ENCODE assay signal across 7 mouse cellular contexts in the genomic region with DNA sequence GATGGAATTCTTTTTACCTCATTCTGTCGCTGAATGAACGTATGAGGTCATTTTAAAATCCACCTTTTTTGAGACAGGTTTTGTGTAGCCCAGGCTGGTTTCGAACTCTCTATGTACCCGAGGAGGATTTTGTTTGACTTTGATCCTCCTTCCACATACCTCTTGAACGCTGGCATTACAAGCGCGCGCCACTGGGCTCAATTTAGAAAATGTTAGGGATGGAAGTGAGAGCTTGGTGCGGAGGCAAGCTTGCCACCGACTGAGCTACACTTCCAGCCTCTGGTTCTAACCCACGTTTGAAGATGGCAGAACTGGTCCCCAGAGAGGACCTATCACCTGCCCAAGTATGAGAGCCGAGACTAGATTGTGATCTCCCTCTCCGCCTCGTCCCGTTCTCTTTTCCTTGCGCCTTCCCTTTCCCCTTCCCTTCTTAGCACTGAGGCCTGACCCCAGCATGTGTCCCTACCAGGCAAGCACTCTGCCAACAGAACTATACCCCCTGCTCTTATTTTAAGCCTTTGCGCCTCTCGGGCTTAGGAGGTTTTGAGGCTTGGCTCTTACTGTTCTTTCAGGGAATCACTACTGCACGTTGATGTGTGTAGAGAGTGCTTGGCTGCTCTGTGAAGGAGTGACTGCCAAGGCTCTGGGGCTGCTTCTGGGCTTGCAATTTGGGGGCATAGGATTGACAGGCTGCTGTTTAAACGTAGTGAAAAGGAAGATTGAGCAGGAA. TPM values are rescaled to one million over a fixed set of nuclear protein-coding genes. Genes with fewer than 3 reads are reported as not detected.
DNase-seq lines count a peak whose midpoint lies in the region; ATAC-seq lines count a peak whose summit lies in the region.

No protein-coding gene starts in this region.

- peaks cover 6% of the 10 kb centered on the region for H3K9me3 ChIP-seq in megakaryocyte, embryonic 14.5 days
- H3K9me3 ChIP-seq in embryonic facial prominence, embryonic 12.5 days: no peaks in the 10 kb centered on the region
- H3K9me3 ChIP-seq in heart, embryonic 12.5 days (replicated peaks): no peaks in the 10 kb centered on the region
- no peaks in the 10 kb centered on the region for H3K9me3 ChIP-seq in midbrain, embryonic 16.5 days (replicated peaks; ENCODE audit: control insufficient read depth, low read length, poor library complexity, severe bottlenecking)

- H3K4me1 ChIP-seq in megakaryocyte, embryonic 14.5 days: peaks cover 19% of the 10 kb centered on the region
- peaks cover 4% of the 10 kb centered on the region; the same call in 1 of the 2 replicates for H3K4me1 ChIP-seq in embryonic facial prominence, embryonic 12.5 days
- H3K4me1 ChIP-seq in heart, embryonic 12.5 days (replicated peaks): peaks cover 7% of the 10 kb centered on the region
- H3K4me1 ChIP-seq in midbrain, embryonic 16.5 days (ENCODE audit: control insufficient read depth, insufficient read depth, low read length): peaks cover 7% of the 10 kb centered on the region

- H3K4me3 ChIP-seq in megakaryocyte, embryonic 14.5 days (replicated peaks): peak overlapping the region; percentile 98
- H3K4me3 ChIP-seq in embryonic facial prominence, embryonic 12.5 days: peak overlapping the region; percentile 68
- peak overlapping the region; percentile 75 for H3K4me3 ChIP-seq in heart, embryonic 12.5 days
- H3K4me3 ChIP-seq in midbrain, embryonic 16.5 days (ENCODE audit: low read depth, low read length): peak overlapping the region; percentile 51

- WGBS in embryonic facial prominence, embryonic 12.5 days: 33% methylated on average over 20 of the region's 20 CpGs
- 22% methylated on average over 20 of the region's 20 CpGs for WGBS in heart, embryonic 12.5 days
- WGBS in midbrain, embryonic 16.5 days: 24% methylated on average over 20 of the region's 20 CpGs

- peaks cover 6% of the 10 kb centered on the region for H3K36me3 ChIP-seq in megakaryocyte, embryonic 14.5 days (replicated peaks; ENCODE audit: low read length)
- H3K36me3 ChIP-seq in embryonic facial prominence, embryonic 12.5 days: no peaks in the 10 kb centered on the region
- H3K36me3 ChIP-seq in heart, embryonic 12.5 days: no peaks in the 10 kb centered on the region
- H3K36me3 ChIP-seq in midbrain, embryonic 16.5 days (ENCODE audit: control insufficient read depth, insufficient read depth, low read length): no peaks in the 10 kb centered on the region

- no peaks in the 10 kb centered on the region for H3K27me3 ChIP-seq in megakaryocyte, embryonic 14.5 days (replicated peaks)
- no peaks in the 10 kb centered on the region for H3K27me3 ChIP-seq in embryonic facial prominence, embryonic 12.5 days
- H3K27me3 ChIP-seq in heart, embryonic 12.5 days (replicated peaks): no peaks in the 10 kb centered on the region
- H3K27me3 ChIP-seq in midbrain, embryonic 16.5 days (ENCODE audit: control insufficient read depth, insufficient read depth, low read depth, low read length): no peaks in the 10 kb centered on the region

- peak; percentile 15 for DNase-seq in left cerebral cortex, postnatal 4 days
- no peak for DNase-seq in adrenal gland, postnatal 14 days

- no peak for ATAC-seq in megakaryocyte, adult 5-6 weeks (ENCODE audit: poor library complexity, severe bottlenecking)
- 0 out of 2 replicates have a peak, but pooled peaks have one; percentile 32 for ATAC-seq in embryonic facial prominence, embryonic 12.5 days (ENCODE audit: insufficient number of reproducible peaks, insufficient read depth, low FRiP score, low TSS enrichment)
- ATAC-seq in heart, embryonic 12.5 days (ENCODE audit: insufficient number of reproducible peaks, low FRiP score): peak; percentile 26; the same call in 1 of the 2 replicates
- ATAC-seq in midbrain, embryonic 16.5 days: peak; percentile 70

- H3K9ac ChIP-seq in embryonic facial prominence, embryonic 12.5 days: peak overlapping the region; percentile 73
- H3K9ac ChIP-seq in heart, embryonic 12.5 days: peak overlapping the region; percentile 82
- peak overlapping the region; percentile 68 for H3K9ac ChIP-seq in midbrain, embryonic 16.5 days (ENCODE audit: low read depth, low read length)

- H3K27ac ChIP-seq in embryonic facial prominence, embryonic 12.5 days: no peak overlapping the region
- H3K27ac ChIP-seq in heart, embryonic 12.5 days (ENCODE audit: poor library complexity, severe bottlenecking): peak overlapping the region; percentile 70
- peak overlapping the region; percentile 74 for H3K27ac ChIP-seq in midbrain, embryonic 16.5 days (ENCODE audit: low read length)

- H3K4me2 ChIP-seq in embryonic facial prominence, embryonic 12.5 days (replicated peaks): peak overlapping the region; percentile 71
- peak overlapping the region; percentile 71 for H3K4me2 ChIP-seq in heart, embryonic 12.5 days
- peak overlapping the region; percentile 73 for H3K4me2 ChIP-seq in midbrain, embryonic 16.5 days (ENCODE audit: low read length)

- intact Hi-C loops in left cerebral cortex, postnatal 4 days (cut with DNase I): no loop called here

RNA-seq across cellular contexts. Expression of gene Fntb, which starts 0.7 kb away (rescaled TPM):
- 13.4 and 35.3 TPM in 2 replicates for polyA plus RNA-seq in megakaryocyte, embryonic 14.5 days (2012; ENCODE audit: insufficient read depth, low replicate concordance)
- 3.1 and 5.2 TPM in 2 replicates for total RNA-seq in megakaryocyte, adult 5-6 weeks (2015)
- total RNA-seq in megakaryocyte, adult 5-6 weeks (2017): 2.2 and 2.8 TPM in 2 replicates
- polyA plus RNA-seq in embryonic facial prominence, embryonic 12.5 days (2016; fragmentation: Nextera tagmentation; extraction: Ambion mirVana): 42.9 and 45.9 TPM in 2 replicates
- 30.9 and 31.7 TPM in 2 replicates for polyA plus RNA-seq in heart, embryonic 12.5 days (2016; fragmentation: Nextera tagmentation; extraction: Ambion mirVana)
- total RNA-seq in left cerebral cortex, postnatal 4 days (2021): 10 to 100 TPM; 30.6 to 33.0 TPM
- 41.6 and 42.9 TPM in 2 replicates for polyA plus RNA-seq in midbrain, embryonic 16.5 days (2015; fragmentation: Nextera tagmentation; extraction: Ambion mirVana)
- total RNA-seq in adrenal gland, postnatal 14 days (2021): 16.5 and 22.0 TPM in 2 replicates

RNA-seq across cellular contexts. Expression of gene Churc1, which starts 0.7 kb away (rescaled TPM):
- polyA plus RNA-seq in megakaryocyte, embryonic 14.5 days (2012; ENCODE audit: insufficient read depth, low replicate concordance): 5.6 TPM in 1 of 2 replicates, not detected in the other
- total RNA-seq in megakaryocyte, adult 5-6 weeks (2015): 43.5 and 78.3 TPM in 2 replicates
- total RNA-seq in megakaryocyte, adult 5-6 weeks (2017): 32.6 and 37.0 TPM in 2 replicates
- polyA plus RNA-seq in embryonic facial prominence, embryonic 12.5 days (2016; fragmentation: Nextera tagmentation; extraction: Ambion mirVana): 78.9 and 87.6 TPM in 2 replicates
- 124 and 131 TPM in 2 replicates for polyA plus RNA-seq in heart, embryonic 12.5 days (2016; fragmentation: Nextera tagmentation; extraction: Ambion mirVana)
- 10 to 100 TPM; 35.2 to 42.6 TPM for total RNA-seq in left cerebral cortex, postnatal 4 days (2021)
- polyA plus RNA-seq in midbrain, embryonic 16.5 days (2015; fragmentation: Nextera tagmentation; extraction: Ambion mirVana): 108 and 118 TPM in 2 replicates
- 74.0 and 75.3 TPM in 2 replicates for total RNA-seq in adrenal gland, postnatal 14 days (2021)

RNA-seq across cellular contexts. Expression of gene Gpx2, which starts 29.3 kb away (rescaled TPM):
- polyA plus RNA-seq in megakaryocyte, embryonic 14.5 days (2012; ENCODE audit: insufficient read depth, low replicate concordance): not detected in 2 replicates
- total RNA-seq in megakaryocyte, adult 5-6 weeks (2015): not detected in 2 replicates
- not detected in 2 replicates for total RNA-seq in megakaryocyte, adult 5-6 weeks (2017)
- 1.1 and 2.0 TPM in 2 replicates for polyA plus RNA-seq in embryonic facial prominence, embryonic 12.5 days (2016; fragmentation: Nextera tagmentation; extraction: Ambion mirVana)
- polyA plus RNA-seq in heart, embryonic 12.5 days (2016; fragmentation: Nextera tagmentation; extraction: Ambion mirVana): 0.49 TPM in 1 of 2 replicates, not detected in the other
- not detected for total RNA-seq in left cerebral cortex, postnatal 4 days (2021)
- polyA plus RNA-seq in midbrain, embryonic 16.5 days (2015; fragmentation: Nextera tagmentation; extraction: Ambion mirVana): 0.11 TPM in 1 of 2 replicates, not detected in the other
- not detected in 2 replicates for total RNA-seq in adrenal gland, postnatal 14 days (2021)

RNA-seq across cellular contexts. Expression of gene Sptb, which starts 55.7 kb away (rescaled TPM):
- polyA plus RNA-seq in megakaryocyte, embryonic 14.5 days (2012; ENCODE audit: insufficient read depth, low replicate concordance): 23.3 and 25.7 TPM in 2 replicates
- total RNA-seq in megakaryocyte, adult 5-6 weeks (2015): 1.3 and 2.3 TPM in 2 replicates
- 2.4 and 6.1 TPM in 2 replicates for total RNA-seq in megakaryocyte, adult 5-6 weeks (2017)
- 1.6 and 1.8 TPM in 2 replicates for polyA plus RNA-seq in embryonic facial prominence, embryonic 12.5 days (2016; fragmentation: Nextera tagmentation; extraction: Ambion mirVana)
- polyA plus RNA-seq in heart, embryonic 12.5 days (2016; fragmentation: Nextera tagmentation; extraction: Ambion mirVana): 13.4 and 13.5 TPM in 2 replicates
- 10 to 100 TPM; 35.4 to 39.8 TPM for total RNA-seq in left cerebral cortex, postnatal 4 days (2021)
- polyA plus RNA-seq in midbrain, embryonic 16.5 days (2015; fragmentation: Nextera tagmentation; extraction: Ambion mirVana): 4.1 and 5.1 TPM in 2 replicates
- total RNA-seq in adrenal gland, postnatal 14 days (2021): 50.1 and 51.5 TPM in 2 replicates

RNA-seq across cellular contexts. Expression of gene Rab15, which starts 56.6 kb away (rescaled TPM):
- not detected in 2 replicates for polyA plus RNA-seq in megakaryocyte, embryonic 14.5 days (2012; ENCODE audit: insufficient read depth, low replicate concordance)
- total RNA-seq in megakaryocyte, adult 5-6 weeks (2015): not detected in 2 replicates
- total RNA-seq in megakaryocyte, adult 5-6 weeks (2017): not detected in 2 replicates
- 25.5 and 26.6 TPM in 2 replicates for polyA plus RNA-seq in embryonic facial prominence, embryonic 12.5 days (2016; fragmentation: Nextera tagmentation; extraction: Ambion mirVana)
- polyA plus RNA-seq in heart, embryonic 12.5 days (2016; fragmentation: Nextera tagmentation; extraction: Ambion mirVana): 2.9 and 3.6 TPM in 2 replicates
- total RNA-seq in left cerebral cortex, postnatal 4 days (2021): 100 to 1,000 TPM; 102 to 111 TPM
- 52.1 and 53.8 TPM in 2 replicates for polyA plus RNA-seq in midbrain, embryonic 16.5 days (2015; fragmentation: Nextera tagmentation; extraction: Ambion mirVana)
- total RNA-seq in adrenal gland, postnatal 14 days (2021): 1.7 and 4.9 TPM in 2 replicates

Comparison
In these comparisons a context has a peak if more than half of its experiments do, and no peak if none do; other contexts are left out.
1. RNA of gene Churc1, which starts 0.7 kb away (polyA plus RNA-seq): 124 to 131 TPM in heart, embryonic 12.5 days, 108 to 118 TPM in midbrain, embryonic 16.5 days and 78.9 to 87.6 TPM in embryonic facial prominence, embryonic 12.5 days; 5.6 TPM in megakaryocyte, embryonic 14.5 days; every median in the first group is over 10 times any median in the second.
2. Peak in every context shown above with its lines, with median percentiles within 50 percentile points of each other: H3K4me3 ChIP-seq, H3K4me2 ChIP-seq and H3K9ac ChIP-seq.